Mouse (Mus musculus): ENCODE results near the gene Sostdc1.

Sostdc1 gene

GRCm38 (mm10) chr12:36313916-36314315 lies at the start of gene Sostdc1:
Gene Sostdc1, plus strand, starts transcription at chr12:36314139.
- DNase-seq (ENCODE audit: low spot score in 2 of 2), result no peak

DNA sequence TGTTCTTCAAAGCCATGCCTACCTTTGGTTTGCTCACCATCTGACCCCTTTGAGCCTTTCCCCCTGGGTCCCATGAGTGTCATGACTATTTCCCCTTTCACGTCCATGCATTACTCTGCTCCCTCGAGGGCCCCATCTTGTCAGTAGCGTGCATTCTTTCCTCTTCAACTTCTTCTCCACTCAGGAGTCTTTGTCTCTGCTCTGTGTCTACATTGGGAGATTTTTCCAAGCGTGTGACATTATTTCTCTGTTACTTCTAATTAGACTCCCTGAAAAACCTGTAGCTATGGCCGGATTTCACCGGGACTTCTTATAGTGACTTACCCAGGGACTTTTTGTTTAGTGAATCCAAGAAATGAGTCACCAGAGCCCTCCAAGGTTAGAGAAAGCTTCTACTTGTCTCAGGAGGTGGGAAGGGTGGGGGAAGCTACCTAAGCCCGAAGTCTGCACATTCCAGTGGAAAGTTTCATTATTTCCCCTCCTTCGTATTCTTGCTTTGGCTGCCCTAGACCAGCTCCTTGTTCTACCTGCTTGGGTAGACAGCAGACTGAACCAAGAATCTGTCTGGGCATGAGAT lies 46.2 kb upstream of the Sostdc1 start:
- DNase-seq (ENCODE audit: low spot score in 2 of 2), result no peak

DNA sequence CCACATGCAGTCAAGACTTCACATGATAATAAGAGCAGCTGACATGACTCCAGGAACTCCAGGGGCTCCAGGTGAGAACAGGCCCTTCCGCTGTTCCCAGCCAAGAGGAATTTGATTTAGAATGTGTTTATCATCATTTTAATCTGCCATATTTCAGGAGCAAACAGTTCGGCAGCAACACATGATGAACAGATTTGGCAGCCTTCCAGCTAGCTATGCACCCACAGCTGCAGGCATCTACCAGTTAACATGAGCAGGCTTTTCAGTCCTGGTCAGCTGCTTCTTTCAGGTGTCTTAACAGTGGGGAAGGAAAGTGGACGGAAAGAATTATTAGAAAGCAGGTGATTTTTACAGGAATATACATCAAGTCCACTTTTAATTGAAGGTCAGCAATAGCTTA lies 39.1 kb upstream of the Sostdc1 start:
- no peak for DNase-seq (ENCODE audit: low spot score in 2 of 2)

DNA sequence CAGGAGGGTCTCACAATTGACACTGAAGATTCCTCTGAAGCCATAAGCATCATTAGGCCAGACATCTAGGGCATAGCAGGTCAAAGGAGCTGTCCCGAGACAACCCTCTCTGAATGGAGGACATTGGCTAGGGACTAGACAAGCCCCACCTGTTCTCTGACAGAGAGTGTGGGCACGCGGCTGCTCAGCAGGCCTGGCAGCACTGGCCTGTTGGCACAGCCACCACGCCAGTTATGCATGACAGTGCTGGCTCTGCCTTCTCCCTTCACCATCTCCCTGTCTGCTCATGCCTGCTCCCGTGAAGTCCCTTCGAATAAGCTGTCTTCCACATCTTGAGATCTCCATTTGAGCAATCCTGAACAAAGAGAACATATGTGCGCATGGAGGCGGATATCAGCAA lies 24.3 kb upstream of the Sostdc1 start:
- DNase-seq (ENCODE audit: low spot score in 2 of 2), result no peak

DNA sequence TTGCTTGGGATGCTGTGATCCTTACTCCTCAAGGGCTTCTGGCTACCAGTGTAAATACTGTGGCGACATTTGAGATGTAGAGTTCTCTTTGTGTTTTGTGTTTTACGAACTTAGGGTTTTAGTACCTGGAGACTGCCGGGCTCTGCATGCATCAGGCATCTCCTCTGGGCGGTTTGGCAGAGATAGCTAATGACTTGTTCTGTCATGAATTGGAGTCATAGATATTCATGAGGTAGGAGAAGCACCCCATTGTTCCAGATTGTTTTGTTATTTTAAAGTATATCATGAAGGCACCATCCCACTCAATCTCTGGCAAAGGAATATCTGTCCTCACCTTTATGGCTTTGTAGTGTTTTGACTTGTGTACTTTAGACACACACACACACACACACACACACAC lies 23.5 kb upstream of the Sostdc1 start:
- no peak for DNase-seq (ENCODE audit: low spot score in 2 of 2)

GRCm38 (mm10) chr12:36291346-36291745 lies 22.6 kb upstream of the Sostdc1 start:
- DNase-seq (ENCODE audit: low spot score in 2 of 2), result no peak

GRCm38 (mm10) chr12:36302326-36302725 lies 11.6 kb upstream of the Sostdc1 start:
- no peak for DNase-seq (ENCODE audit: low spot score in 2 of 2)

GRCm38 (mm10) chr12:36302905-36303642 lies 10.9 kb upstream of the Sostdc1 start:
- no peak for DNase-seq (ENCODE audit: low spot score in 2 of 2)

DNA sequence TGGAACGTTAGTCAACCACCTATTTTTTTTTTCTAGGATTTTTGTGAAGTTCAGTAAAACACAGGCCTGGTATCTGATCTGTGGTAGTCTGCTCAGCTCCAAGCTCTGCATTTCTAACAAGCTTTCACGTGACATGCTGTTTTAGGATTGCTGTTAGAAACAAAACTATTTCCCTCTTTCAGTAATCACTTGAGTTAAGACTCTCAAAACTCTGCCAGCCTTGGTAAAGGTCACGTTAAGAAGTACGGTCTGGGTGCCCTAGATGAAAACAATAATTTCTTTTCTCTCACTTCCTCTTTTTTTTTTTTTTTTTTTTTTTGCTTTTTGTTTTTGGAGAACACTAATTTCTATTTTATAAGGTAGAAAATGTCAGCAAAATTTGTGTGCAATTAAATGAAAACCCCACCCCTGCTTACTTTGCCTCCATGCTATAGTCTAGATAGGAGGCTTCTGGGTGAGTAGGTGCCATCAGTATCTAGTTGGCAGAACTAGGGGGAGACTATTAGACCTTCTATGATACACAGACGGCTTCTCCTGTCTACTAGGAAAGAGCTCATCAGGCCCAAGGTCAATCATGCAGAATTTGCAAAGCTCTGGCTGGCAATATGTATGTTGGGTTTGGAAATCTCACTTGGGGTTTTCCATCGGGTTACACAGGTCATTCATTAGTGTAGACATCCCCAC lies 5.1 kb upstream of the Sostdc1 start:
- no peak for DNase-seq (ENCODE audit: low spot score in 2 of 2)

DNA sequence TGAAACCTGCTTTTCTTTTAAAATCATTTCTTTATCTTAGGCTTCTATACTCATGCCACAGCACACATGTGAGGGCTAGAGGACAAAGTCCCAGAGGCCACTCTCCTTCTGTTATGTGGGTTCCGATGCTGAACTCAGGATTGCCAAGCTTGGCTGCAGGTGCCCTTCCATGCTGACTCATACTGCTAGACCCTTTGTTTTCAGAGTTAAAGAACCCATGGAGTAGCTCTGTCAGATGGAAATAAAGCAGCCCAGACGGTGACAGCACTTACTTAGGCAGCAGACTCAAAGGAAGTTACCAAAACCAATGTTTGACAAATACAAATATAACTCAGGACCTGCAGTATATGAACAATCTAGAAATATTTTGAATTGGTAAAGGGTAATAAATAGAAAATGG lies 924 bp upstream of the Sostdc1 start:
- no peak for DNase-seq (ENCODE audit: low spot score in 2 of 2)

DNA sequence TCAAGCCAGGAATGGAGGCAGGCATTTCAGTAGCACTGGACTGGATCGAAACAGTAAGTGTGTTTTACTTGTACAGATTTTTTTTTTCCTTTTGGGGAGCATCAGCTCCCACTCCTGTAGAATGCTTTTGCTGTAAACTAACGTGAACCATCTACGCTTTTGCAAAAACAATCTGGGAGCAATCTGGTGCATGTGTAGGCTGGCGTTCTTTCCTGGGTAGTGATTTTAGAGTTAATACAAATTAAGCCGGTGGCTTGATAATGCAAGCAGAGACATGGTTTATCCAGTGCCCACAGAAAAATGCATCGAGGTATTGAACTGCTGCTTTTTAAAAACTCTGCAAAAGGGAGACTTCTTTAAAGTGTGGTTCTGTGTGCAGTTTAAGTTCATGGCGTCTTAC lies 507 bp downstream of the Sostdc1 start:
- DNase-seq (ENCODE audit: low spot score in 2 of 2), result no peak

- DNase-seq (ENCODE audit: low spot score in 2 of 2), result no peak
Measured at GRCm38 (mm10) chr12:36315527-36315926, 1.6 kb downstream of the Sostdc1 start.

GRCm38 (mm10) chr12:36316056-36316455 lies 2.1 kb downstream of the Sostdc1 start:
- DNase-seq (ENCODE audit: low spot score in 2 of 2), result no peak

DNA sequence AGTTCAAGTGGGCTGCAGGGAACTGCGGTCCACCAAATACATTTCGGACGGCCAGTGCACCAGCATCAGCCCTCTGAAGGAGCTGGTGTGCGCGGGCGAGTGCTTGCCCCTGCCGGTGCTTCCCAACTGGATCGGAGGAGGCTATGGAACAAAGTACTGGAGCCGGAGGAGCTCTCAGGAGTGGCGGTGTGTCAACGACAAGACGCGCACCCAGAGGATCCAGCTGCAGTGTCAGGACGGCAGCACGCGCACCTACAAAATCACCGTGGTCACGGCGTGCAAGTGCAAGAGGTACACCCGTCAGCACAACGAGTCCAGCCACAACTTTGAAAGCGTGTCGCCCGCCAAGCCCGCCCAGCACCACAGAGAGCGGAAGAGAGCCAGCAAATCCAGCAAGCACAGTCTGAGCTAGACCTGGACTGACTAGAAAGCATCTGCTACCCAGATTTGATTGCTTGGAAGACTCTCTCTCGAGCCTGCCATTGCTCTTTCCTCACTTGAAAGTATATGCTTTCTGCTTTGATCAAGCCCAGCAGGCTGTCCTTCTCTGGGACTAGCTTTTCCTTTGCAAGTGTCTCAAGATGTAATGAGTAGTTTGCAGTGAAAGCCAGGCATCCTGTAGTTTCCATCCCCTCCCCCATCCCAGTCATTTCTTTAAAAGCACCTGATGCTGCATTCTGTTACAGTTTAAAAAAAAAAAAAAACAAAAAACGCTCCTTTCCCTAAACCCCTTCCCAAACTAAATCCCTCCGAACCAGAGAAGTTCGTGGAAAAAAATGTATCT lies 3.3 kb downstream of the Sostdc1 start:
- DNase-seq (ENCODE audit: low spot score in 2 of 2), result no peak

DNA sequence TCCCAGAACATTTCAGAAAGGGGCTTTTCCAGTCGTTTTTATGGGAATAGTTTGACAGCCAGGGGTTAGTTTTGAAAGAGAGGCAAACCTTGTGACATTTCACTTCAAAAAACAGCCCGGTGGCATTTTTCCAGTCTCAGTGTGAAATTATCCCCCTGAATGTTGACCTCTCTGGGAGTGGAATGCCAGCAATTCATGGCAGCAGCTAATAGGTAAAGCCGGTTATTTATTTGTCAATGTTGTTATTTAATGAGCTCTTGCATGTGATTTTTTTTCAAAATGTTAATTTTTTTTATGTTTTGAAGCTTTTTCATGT lies 3.8 kb downstream of the Sostdc1 start:
- no peak for DNase-seq (ENCODE audit: low spot score in 2 of 2)

GRCm38 (mm10) chr12:36326101-36326521 lies 12.2 kb downstream of the Sostdc1 start:
- DNase-seq (ENCODE audit: low spot score in 2 of 2), result no peak

GRCm38 (mm10) chr12:36332676-36333075 lies 18.7 kb downstream of the Sostdc1 start:
- DNase-seq (ENCODE audit: low spot score in 2 of 2), result no peak

DNA sequence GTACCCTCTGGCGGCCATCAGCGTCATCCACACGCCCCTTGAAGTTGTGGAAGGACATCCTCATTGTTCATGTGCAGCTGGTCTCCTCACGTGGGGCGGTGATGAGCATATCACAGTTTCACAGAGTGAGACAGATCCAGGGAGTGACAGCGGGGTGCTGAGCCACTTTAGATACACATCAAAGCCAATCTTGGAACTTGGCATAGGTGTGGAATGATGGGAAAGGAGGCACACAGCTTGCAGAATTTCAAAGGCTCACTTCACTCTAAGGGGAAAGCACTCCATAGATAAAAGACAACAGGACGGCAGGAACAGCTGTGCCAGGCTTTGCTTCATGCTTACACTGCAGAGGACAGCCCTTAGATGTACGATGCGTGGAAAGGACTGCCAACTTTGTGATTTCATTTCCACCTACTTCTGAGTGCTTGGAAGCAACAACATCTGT lies 19.9 kb downstream of the Sostdc1 start:
- no peak for DNase-seq (ENCODE audit: low spot score in 2 of 2)

- no peak for DNase-seq (ENCODE audit: low spot score in 2 of 2)
Measured at GRCm38 (mm10) chr12:36344131-36344530, 30.2 kb downstream of the Sostdc1 start.

GRCm38 (mm10) chr12:36360064-36360463 lies 46.1 kb downstream of the Sostdc1 start:
- DNase-seq (ENCODE audit: low spot score in 2 of 2), result no peak

DNA sequence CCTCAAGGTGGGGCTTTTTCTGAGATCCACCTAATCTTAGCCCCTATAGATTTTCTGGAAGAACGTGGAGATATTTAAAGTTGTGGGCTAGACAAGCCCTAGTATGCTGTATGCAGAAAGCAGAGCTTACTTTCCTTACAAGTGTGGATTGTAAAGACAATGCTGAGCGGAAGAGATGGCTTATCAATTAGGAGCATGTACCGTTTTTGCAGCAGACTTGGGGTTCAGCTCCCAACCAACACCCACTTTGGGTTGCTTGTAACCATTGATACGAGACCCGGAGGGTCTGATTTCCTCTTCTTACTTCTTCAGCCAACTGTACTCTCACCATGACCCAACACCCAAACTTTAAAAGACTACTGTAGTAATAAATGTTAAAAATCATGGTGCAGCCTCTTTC lies 46.8 kb downstream of the Sostdc1 start:
- no peak for DNase-seq (ENCODE audit: low spot score in 2 of 2)

GRCm38 (mm10) chr12:36364013-36364412 lies 50.1 kb downstream of the Sostdc1 start:
- DNase-seq (ENCODE audit: low spot score in 2 of 2), result no peak

All from frontal cortex, postnatal 25 days (tissue).